8 mouse cellular contexts compared by ENCODE assay signal in genomic region chrX:74296538-74297448, GRCm38 (mm10). TPM values are rescaled to one million over a fixed set of nuclear protein-coding genes. Genes with fewer than 3 reads are reported as not detected.
DNase-seq lines count a peak whose midpoint lies in the region; ATAC-seq and TF ChIP-seq lines count a peak whose summit lies in the region.

Atp6ap1 (plus strand) TSS chrX:74297097.

- peak; percentile 96 to 97 for DNase-seq in heart, postnatal 10 days
- peak; percentile 94 for DNase-seq in layer of hippocampus, adult 11-12 months (ENCODE audit: low spot score)
- DNase-seq in lung, adult 18-20 months: peak; percentile 96
- DNase-seq in testis, postnatal 14 days (ENCODE audit: low spot score): peak; percentile 93

- peaks cover 5% of the 10 kb centered on the region for H3K36me3 ChIP-seq in ES-Bruce4 (ENCODE audit: control insufficient read depth, insufficient read depth, low read length, poor library complexity, severe bottlenecking)
- H3K36me3 ChIP-seq in forebrain, embryonic 13.5 days (ENCODE audit: poor library complexity, severe bottlenecking): peaks cover 22% of the 10 kb centered on the region
- peaks cover 18% of the 10 kb centered on the region; the same call in 1 of the 2 replicates for H3K36me3 ChIP-seq in neural tube, embryonic 15.5 days

- peak within 1 kb of the TSS; percentile 74 for H3K4me3 ChIP-seq in ES-Bruce4 (ENCODE audit: low read depth, low read length)
- H3K4me3 ChIP-seq in forebrain, embryonic 13.5 days: peak within 1 kb of the TSS; percentile 65
- H3K4me3 ChIP-seq in neural tube, embryonic 15.5 days (replicated peaks): peak within 1 kb of the TSS; percentile 64

- TF ChIP-seq POLR2A in ES-Bruce4 (IDR thresholded peaks at IDR 0.05; ENCODE audit: insufficient read depth, low read length): peak; percentile 45

- 16% methylated on average over 36 of the region's 37 CpGs for WGBS in forebrain, embryonic 13.5 days
- WGBS in neural tube, embryonic 15.5 days: 19% methylated on average over 37 of the region's 37 CpGs

- peak within 1 kb of the TSS; percentile 72 for H3K9ac ChIP-seq in ES-Bruce4 (ENCODE audit: low read depth, poor library complexity, severe bottlenecking)
- peak within 1 kb of the TSS; percentile 81 for H3K9ac ChIP-seq in forebrain, embryonic 13.5 days
- peak within 1 kb of the TSS; percentile 71 for H3K9ac ChIP-seq in neural tube, embryonic 15.5 days (replicated peaks)

- peak within 1 kb of the TSS; percentile 11; the same call in 1 of the 2 replicates for H3K27ac ChIP-seq in ES-Bruce4 (ENCODE audit: insufficient read depth, low read length)
- peak within 1 kb of the TSS; percentile 54 for H3K27ac ChIP-seq in forebrain, embryonic 13.5 days
- peak within 1 kb of the TSS; percentile 85 for H3K27ac ChIP-seq in neural tube, embryonic 15.5 days (replicated peaks)

- no peak for TF ChIP-seq CTCF in ES-Bruce4 (IDR thresholded peaks at IDR 0.05; ENCODE audit: low read depth, low read length)

- H3K4me2 ChIP-seq in forebrain, embryonic 13.5 days: peak within 1 kb of the TSS; percentile 71
- peak within 1 kb of the TSS; percentile 64 for H3K4me2 ChIP-seq in neural tube, embryonic 15.5 days

- intact Hi-C loops in heart, postnatal 10 days (cut with DNase I): no loop called here

- peaks cover 3% of the 10 kb centered on the region for H3K4me1 ChIP-seq in ES-Bruce4 (ENCODE audit: control insufficient read depth, insufficient read depth, low read length)
- peaks cover 8% of the 10 kb centered on the region; the same call in 1 of the 2 replicates for H3K4me1 ChIP-seq in forebrain, embryonic 13.5 days
- peaks cover 12% of the 10 kb centered on the region for H3K4me1 ChIP-seq in neural tube, embryonic 15.5 days

- no peak for TF ChIP-seq EP300 in ES-Bruce4 (IDR thresholded peaks at IDR 0.05; ENCODE audit: insufficient read depth, low read depth, low read length)

- H3K27me3 ChIP-seq in ES-Bruce4 (ENCODE audit: control insufficient read depth, insufficient read depth, low read length, poor library complexity, severe bottlenecking): no peaks in the 10 kb centered on the region
- no peaks in the 10 kb centered on the region for H3K27me3 ChIP-seq in forebrain, embryonic 13.5 days
- no peaks in the 10 kb centered on the region for H3K27me3 ChIP-seq in neural tube, embryonic 15.5 days (replicated peaks)

- H3K9me3 ChIP-seq in ES-Bruce4 (replicated peaks; ENCODE audit: control insufficient read depth, insufficient read depth, low read length, poor library complexity, severe bottlenecking): no peaks in the 10 kb centered on the region
- no peaks in the 10 kb centered on the region for H3K9me3 ChIP-seq in forebrain, embryonic 13.5 days (replicated peaks)
- no peaks in the 10 kb centered on the region for H3K9me3 ChIP-seq in neural tube, embryonic 15.5 days (replicated peaks)

- ATAC-seq in cerebellum, adult (ENCODE audit: insufficient number of reproducible peaks, low FRiP score, low TSS enrichment): peak; percentile 99
- ATAC-seq in forebrain, embryonic 13.5 days: peak; percentile 99
- peak; percentile 98 for ATAC-seq in neural tube, embryonic 15.5 days (ENCODE audit: low FRiP score)

RNA-seq across cellular contexts. Expression of gene Atp6ap1, which starts in this region (rescaled TPM):
- 74.7 and 75.7 TPM in 2 replicates for polyA plus RNA-seq in ES-Bruce4 (2011; ENCODE audit: insufficient read depth, insufficient read length, low read depth, missing spikeins)
- polyA plus RNA-seq in forebrain, embryonic 13.5 days (2015; fragmentation: Nextera tagmentation; extraction: Ambion mirVana): 125 and 138 TPM in 2 replicates
- total RNA-seq in heart, postnatal 10 days (2021): 100 to 1,000 TPM; 119 to 123 TPM
- polyA plus RNA-seq in neural tube, embryonic 15.5 days (2015; fragmentation: Nextera tagmentation; extraction: Ambion mirVana): 283 and 302 TPM in 2 replicates

Comparison
In these comparisons a context has a peak if more than half of its experiments do, and no peak if none do; other contexts are left out.
1. Peak in every context shown above with its lines: DNase-seq, ATAC-seq, H3K4me3 ChIP-seq and H3K27ac ChIP-seq.
2. H3K27ac ChIP-seq: peak in every context shown above with its lines; median percentile 85 in neural tube, embryonic 15.5 days; 54 in forebrain, embryonic 13.5 days; 11 in ES-Bruce4.